Mouse (Mus musculus): ENCODE results near the gene Stn1. TPM values are rescaled to one million over a fixed set of nuclear protein-coding genes. Genes with fewer than 3 reads are reported as not detected.

Stn1 gene
- polyA plus RNA-seq, 1 experiment = 30.1 TPM

DNA sequence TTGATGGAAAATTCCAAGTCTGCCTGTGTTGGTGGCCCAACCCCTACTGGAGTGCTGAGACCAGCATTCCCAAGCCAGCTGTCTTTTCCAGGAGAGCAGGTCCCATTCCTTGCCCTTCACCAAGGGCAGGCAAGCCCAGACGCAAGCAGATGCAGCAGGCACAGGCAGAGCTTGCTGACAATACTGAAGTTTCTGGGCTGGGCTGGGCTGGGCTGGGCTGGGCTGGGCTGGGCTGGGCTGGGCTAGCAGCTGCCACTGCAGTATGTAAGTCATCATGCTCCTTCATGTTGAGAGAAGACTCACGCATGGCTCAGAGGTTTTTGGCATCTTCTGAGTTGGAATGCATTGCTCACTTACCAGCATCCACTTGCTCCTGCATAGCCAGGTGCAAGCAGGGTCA, 45.5 kb downstream of the Stn1 start:
- Histone ChIP-seq H3K4me1 (ENCODE audit: control insufficient read depth, insufficient read depth, low read length) (peaks cover 16% of the 10 kb centered on the region), H3K27ac (ENCODE audit: insufficient read depth, low read length) (peak overlapping the region; percentile 72), H3K4me3 (ENCODE audit: insufficient read depth, low read length) (no peak overlapping the region)
- TF ChIP-seq POLR2A (IDR thresholded peaks at IDR 0.05; ENCODE audit: low read depth, low read length) = no peak
- TF ChIP-seq CTCF (IDR thresholded peaks at IDR 0.05; ENCODE audit: borderline replicate concordance, insufficient read depth, low read length) = no peak

- H3K4me3 ChIP-seq (ENCODE audit: insufficient read depth, low read length) = no peak overlapping the region
- H3K4me1 ChIP-seq (ENCODE audit: control insufficient read depth, insufficient read depth, low read length) = peaks cover 17% of the 10 kb centered on the region
- TF ChIP-seq POLR2A (IDR thresholded peaks at IDR 0.05; ENCODE audit: low read depth, low read length) (no peak), CTCF (IDR thresholded peaks at IDR 0.05; ENCODE audit: borderline replicate concordance, insufficient read depth, low read length) (no peak)
- no peak overlapping the region for H3K27ac ChIP-seq (ENCODE audit: insufficient read depth, low read length)
These were observed 48.1 kb downstream of the Stn1 start for GRCm38 (mm10) chr19:47489233-47489632.

- no peak for TF ChIP-seq CTCF (IDR thresholded peaks at IDR 0.05; ENCODE audit: borderline replicate concordance, insufficient read depth, low read length)
- TF ChIP-seq POLR2A (IDR thresholded peaks at IDR 0.05; ENCODE audit: low read depth, low read length) = no peak
- Histone ChIP-seq H3K4me3 (ENCODE audit: insufficient read depth, low read length) (no peak overlapping the region), H3K4me1 (ENCODE audit: control insufficient read depth, insufficient read depth, low read length) (peaks cover 18% of the 10 kb centered on the region), H3K27ac (ENCODE audit: insufficient read depth, low read length) (no peak overlapping the region)
These were observed 49.1 kb downstream of the Stn1 start for GRCm38 (mm10) chr19:47488250-47488649.

GRCm38 (mm10) chr19:47487572-47487971, 49.7 kb downstream of the Stn1 start:
- Histone ChIP-seq H3K4me3 (ENCODE audit: insufficient read depth, low read length) (no peak overlapping the region), H3K27ac (ENCODE audit: insufficient read depth, low read length) (no peak overlapping the region), H3K4me1 (ENCODE audit: control insufficient read depth, insufficient read depth, low read length) (peaks cover 16% of the 10 kb centered on the region)
- TF ChIP-seq CTCF (IDR thresholded peaks at IDR 0.05; ENCODE audit: borderline replicate concordance, insufficient read depth, low read length) = no peak
- no peak for TF ChIP-seq POLR2A (IDR thresholded peaks at IDR 0.05; ENCODE audit: low read depth, low read length)

- no peak overlapping the region for H3K4me3 ChIP-seq (ENCODE audit: insufficient read depth, low read length)
- H3K27ac ChIP-seq (ENCODE audit: insufficient read depth, low read length) = no peak overlapping the region; the same call in 1 of the 2 replicates
- 0 out of 2 replicates have a peak, but pooled peaks have one; percentile 7 for TF ChIP-seq POLR2A (IDR thresholded peaks at IDR 0.05; ENCODE audit: low read depth, low read length)
- TF ChIP-seq CTCF (IDR thresholded peaks at IDR 0.05; ENCODE audit: borderline replicate concordance, insufficient read depth, low read length) = no peak
- H3K4me1 ChIP-seq (ENCODE audit: control insufficient read depth, insufficient read depth, low read length) = peaks cover 11% of the 10 kb centered on the region; the same call in 1 of the 2 replicates
These were observed 51.2 kb downstream of the Stn1 start for GRCm38 (mm10) chr19:47485997-47486566.

DNA sequence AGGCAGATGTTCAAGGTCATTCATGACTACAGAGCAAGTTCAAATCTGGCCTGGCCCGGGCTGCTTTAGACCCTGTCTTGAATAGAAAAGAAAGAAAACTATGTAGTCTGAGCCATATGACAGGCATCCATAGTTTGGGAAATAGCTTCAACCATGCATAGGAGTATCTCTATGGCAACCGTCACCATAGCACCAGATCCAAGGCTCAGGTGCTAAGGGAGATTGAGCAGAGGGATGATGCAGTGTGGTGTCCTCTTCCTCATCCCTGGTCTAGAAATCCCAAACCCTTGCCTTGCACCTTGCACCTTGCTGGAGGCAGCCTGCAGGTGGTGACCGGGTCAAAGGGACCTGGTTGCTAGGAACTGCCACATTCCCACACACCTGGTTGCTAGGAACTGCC, 53.2 kb downstream of the Stn1 start:
- Histone ChIP-seq H3K27ac (ENCODE audit: insufficient read depth, low read length) (no peak overlapping the region), H3K4me1 (ENCODE audit: control insufficient read depth, insufficient read depth, low read length) (peaks cover 11% of the 10 kb centered on the region; the same call in 1 of the 2 replicates), H3K4me3 (ENCODE audit: insufficient read depth, low read length) (no peak overlapping the region)
- TF ChIP-seq CTCF (IDR thresholded peaks at IDR 0.05; ENCODE audit: borderline replicate concordance, insufficient read depth, low read length) = no peak
- no peak for TF ChIP-seq POLR2A (IDR thresholded peaks at IDR 0.05; ENCODE audit: low read depth, low read length)

- H3K4me3 ChIP-seq (ENCODE audit: insufficient read depth, low read length) = no peak overlapping the region
- H3K27ac ChIP-seq (ENCODE audit: insufficient read depth, low read length) = no peak overlapping the region
- TF ChIP-seq CTCF (IDR thresholded peaks at IDR 0.05; ENCODE audit: borderline replicate concordance, insufficient read depth, low read length) (no peak), POLR2A (IDR thresholded peaks at IDR 0.05; ENCODE audit: low read depth, low read length) (no peak)
- peaks cover 11% of the 10 kb centered on the region; the same call in 1 of the 2 replicates for H3K4me1 ChIP-seq (ENCODE audit: control insufficient read depth, insufficient read depth, low read length)
These were observed 54.0 kb downstream of the Stn1 start for GRCm38 (mm10) chr19:47483346-47483745.

- TF ChIP-seq POLR2A (IDR thresholded peaks at IDR 0.05; ENCODE audit: low read depth, low read length) (no peak), CTCF (IDR thresholded peaks at IDR 0.05; ENCODE audit: borderline replicate concordance, insufficient read depth, low read length) (no peak)
- no peaks in the 10 kb centered on the region for H3K4me1 ChIP-seq (ENCODE audit: control insufficient read depth, insufficient read depth, low read length)
- no peak overlapping the region for H3K4me3 ChIP-seq (ENCODE audit: insufficient read depth, low read length)
- no peak overlapping the region for H3K27ac ChIP-seq (ENCODE audit: insufficient read depth, low read length)
These were observed 63.9 kb downstream of the Stn1 start for GRCm38 (mm10) chr19:47473453-47473852.

GRCm38 (mm10) chr19:47472881-47473400, 64.4 kb downstream of the Stn1 start:
- Histone ChIP-seq H3K27ac (ENCODE audit: insufficient read depth, low read length) (no peak overlapping the region), H3K4me3 (ENCODE audit: insufficient read depth, low read length) (no peak overlapping the region), H3K4me1 (ENCODE audit: control insufficient read depth, insufficient read depth, low read length) (no peaks in the 10 kb centered on the region)
- no peak for TF ChIP-seq POLR2A (IDR thresholded peaks at IDR 0.05; ENCODE audit: low read depth, low read length)

DNA sequence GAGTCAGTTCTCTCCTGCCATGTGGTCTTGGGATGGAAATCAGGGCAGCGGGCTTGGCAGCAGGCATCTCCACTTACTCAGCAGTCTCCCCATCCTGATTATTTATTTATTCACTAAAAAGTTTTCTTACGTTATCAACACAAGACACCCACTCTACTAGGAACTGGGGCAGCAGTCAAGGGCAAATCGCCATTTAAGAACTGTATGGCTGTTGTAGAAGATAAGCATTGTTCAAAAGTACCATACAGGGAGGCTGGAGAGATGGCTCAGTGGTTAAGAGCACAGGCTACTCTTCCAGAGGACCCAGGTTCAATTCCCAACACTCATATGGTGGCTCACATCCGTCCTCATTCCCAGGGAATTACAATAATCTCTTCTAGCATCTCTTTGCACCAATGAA, 65.5 kb downstream of the Stn1 start:
- Histone ChIP-seq H3K27ac (ENCODE audit: insufficient read depth, low read length) (no peak overlapping the region), H3K4me1 (ENCODE audit: control insufficient read depth, insufficient read depth, low read length) (no peaks in the 10 kb centered on the region), H3K4me3 (ENCODE audit: insufficient read depth, low read length) (no peak overlapping the region)
- no peak for TF ChIP-seq CTCF (IDR thresholded peaks at IDR 0.05; ENCODE audit: borderline replicate concordance, insufficient read depth, low read length)
- no peak for TF ChIP-seq POLR2A (IDR thresholded peaks at IDR 0.05; ENCODE audit: low read depth, low read length)

Measured in embryonic fibroblast, embryonic 13.5 days (primary cell).